Comparison of ENCODE assay signal across 27 mouse cellular contexts in genomic region chr1:167811141-167811540, GRCm38 (mm10).
"Had no signal": no experiment of that assay in that cellular context is flagged by ENCODE, and none has a peak within 500 bp of the region (broad histone marks: within the 10 kb centered on the region; RNA-seq: fewer than 3 reads in every experiment).

No protein-coding gene starts in this region.

- H3K27me3 ChIP-seq: limb, embryonic 15.5 days; liver, embryonic 12.5 days; liver, embryonic 13.5 days; liver, embryonic 15.5 days; megakaryocyte, embryonic 14.5 days; midbrain, embryonic 15.5 days had no signal

- DNase-seq: left cerebral cortex, postnatal 4 days; liver; liver, embryonic 13.5 days; liver, postnatal 0 days; lung, adult 18-20 months; lung, adult 2 months; lung, postnatal 10 days; lung, postnatal 14 days; lung, postnatal 36 days; lung, postnatal 4 days; midbrain, embryonic 14.5 days had no signal

- H3K36me3 ChIP-seq: limb, embryonic 10.5 days; limb, embryonic 12.5 days; limb, embryonic 13.5 days; limb, embryonic 15.5 days; liver, embryonic 12.5 days; liver, embryonic 13.5 days; liver, embryonic 15.5 days; lung, embryonic 15.5 days; midbrain, embryonic 10.5 days; midbrain, embryonic 12.5 days; midbrain, embryonic 13.5 days; midbrain, embryonic 15.5 days had no signal

- H3K9me3 ChIP-seq: limb, embryonic 10.5 days; limb, embryonic 12.5 days; limb, embryonic 13.5 days; limb, embryonic 15.5 days; liver, embryonic 12.5 days; liver, embryonic 13.5 days; liver, embryonic 15.5 days; lung, embryonic 15.5 days; megakaryocyte, embryonic 14.5 days; midbrain, embryonic 10.5 days; midbrain, embryonic 12.5 days; midbrain, embryonic 13.5 days; midbrain, embryonic 15.5 days had no signal

- H3K4me1 ChIP-seq: limb, embryonic 12.5 days; limb, embryonic 13.5 days; limb, embryonic 15.5 days; liver, embryonic 12.5 days; liver, embryonic 13.5 days; liver, embryonic 15.5 days; lung, embryonic 15.5 days; megakaryocyte, embryonic 14.5 days; midbrain, embryonic 12.5 days; midbrain, embryonic 13.5 days; midbrain, embryonic 15.5 days had no signal

- H3K27ac ChIP-seq: limb, embryonic 10.5 days; limb, embryonic 12.5 days; limb, embryonic 13.5 days; limb, embryonic 15.5 days; liver, embryonic 12.5 days; liver, embryonic 13.5 days; liver, embryonic 14.5 days; liver, embryonic 15.5 days; lung, embryonic 15.5 days; macrophage; midbrain, embryonic 10.5 days; midbrain, embryonic 12.5 days; midbrain, embryonic 13.5 days; midbrain, embryonic 15.5 days had no signal

- H3K9ac ChIP-seq: limb, embryonic 12.5 days; limb, embryonic 13.5 days; limb, embryonic 15.5 days; liver, embryonic 12.5 days; liver, embryonic 13.5 days; liver, embryonic 14.5 days; liver, embryonic 15.5 days; liver, postnatal 0 days; lung, embryonic 14.5 days; lung, embryonic 15.5 days; midbrain, embryonic 12.5 days; midbrain, embryonic 13.5 days; midbrain, embryonic 15.5 days had no signal

- H3K4me3 ChIP-seq: limb, embryonic 10.5 days; limb, embryonic 12.5 days; limb, embryonic 13.5 days; limb, embryonic 15.5 days; liver, embryonic 12.5 days; liver, embryonic 13.5 days; liver, embryonic 15.5 days; lung, embryonic 15.5 days; megakaryocyte, embryonic 14.5 days; midbrain, embryonic 10.5 days; midbrain, embryonic 12.5 days; midbrain, embryonic 13.5 days; midbrain, embryonic 15.5 days; myocyte had no signal
